Mouse (Mus musculus) natural killer cell, adult 2 months (primary cell): ENCODE measurements at regions not wholly inside any gene's neighbourhood (a gene's known extent, or its start where the extent isn't known, plus 50 kb on each side); places are given as distances from the start of the nearest gene placed in this dataset.

Experiments used
- DNase-seq, 2 experiments: peaks; one replicate each; pipeline ENCODE4 v3.0.0; 2022; ENCODE audit warnings: low spot score in 2 of 2

DNA sequence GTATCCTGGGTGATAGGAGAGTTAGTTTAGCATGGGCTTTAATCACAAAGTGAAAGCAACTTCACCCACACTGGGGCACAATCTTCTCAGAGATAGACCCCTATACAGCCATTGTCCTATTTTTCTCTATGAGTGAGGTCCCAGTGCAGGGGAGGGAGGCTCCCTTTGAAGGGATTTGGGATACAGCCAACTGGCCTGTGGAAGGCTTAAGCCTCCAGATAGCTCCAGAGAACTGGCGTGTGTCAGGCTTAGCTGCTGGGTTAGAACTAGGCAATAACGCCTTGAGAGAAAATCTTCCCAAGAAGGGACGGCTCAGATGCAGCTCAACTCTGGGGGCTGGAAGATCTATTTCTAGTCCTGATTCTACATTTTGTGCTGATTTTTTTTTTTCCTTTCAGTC lies 397.4 kb upstream of the Zdhhc25 start:
- DNase-seq = no peak

DNA sequence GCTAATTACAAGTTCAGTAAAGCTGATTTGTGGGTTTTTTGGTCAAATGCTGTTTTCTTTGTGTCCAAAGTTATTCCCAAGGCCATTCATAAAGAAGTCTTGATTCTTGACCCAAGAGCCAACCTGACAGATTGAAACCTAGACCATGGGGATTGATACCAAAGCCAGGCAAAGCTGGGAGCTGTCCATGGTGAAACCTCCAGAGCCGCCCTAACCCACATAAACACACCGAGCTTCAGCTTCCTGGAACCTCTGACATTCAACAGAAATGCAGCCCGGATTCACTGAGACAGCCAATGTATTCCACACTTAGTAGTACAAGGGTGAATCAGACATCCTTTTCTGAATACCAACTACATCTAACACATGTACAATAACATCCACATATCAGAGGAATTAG lies 386.7 kb upstream of the Zdhhc25 start:
- no peak for DNase-seq

DNA sequence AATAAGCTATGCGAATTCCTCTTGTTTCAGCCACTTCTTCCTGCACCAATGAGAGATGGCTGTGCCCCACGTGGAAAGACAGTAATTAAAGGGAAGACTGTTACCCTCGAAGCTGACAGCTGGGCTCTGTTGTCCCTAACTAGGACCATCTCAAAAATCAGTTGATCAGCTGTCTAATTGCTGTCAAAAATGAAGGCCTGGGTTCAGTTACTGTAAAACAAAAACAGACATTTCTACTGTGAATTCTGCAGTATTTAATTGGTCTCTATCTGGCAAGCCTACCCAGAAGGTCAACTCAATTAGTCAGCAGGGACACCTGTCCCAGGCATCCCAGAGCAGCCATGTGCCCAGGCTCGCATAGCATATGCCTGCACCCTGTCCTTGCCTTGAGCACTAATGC lies 385.8 kb upstream of the Zdhhc25 start:
- DNase-seq = no peak

DNA sequence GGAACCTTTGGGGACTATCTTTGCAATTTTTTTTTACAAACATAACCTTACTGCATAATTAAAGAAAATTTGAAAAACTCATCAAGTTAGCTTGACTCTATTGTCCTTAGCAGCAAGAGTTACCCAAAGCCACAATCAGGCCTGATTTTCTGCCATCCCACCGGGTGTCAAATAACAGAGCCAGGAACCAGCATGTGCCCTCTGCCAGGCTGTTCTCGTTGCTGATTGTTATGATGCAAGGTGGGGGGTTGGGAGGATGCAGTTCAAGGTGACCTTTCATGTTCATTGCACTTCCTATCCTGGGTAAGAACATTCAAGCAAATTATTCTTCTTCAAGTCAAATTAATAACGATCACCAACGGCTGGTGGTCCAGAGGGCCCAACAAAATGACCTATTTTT lies 370.6 kb upstream of the Zdhhc25 start:
- DNase-seq = no peak

DNA sequence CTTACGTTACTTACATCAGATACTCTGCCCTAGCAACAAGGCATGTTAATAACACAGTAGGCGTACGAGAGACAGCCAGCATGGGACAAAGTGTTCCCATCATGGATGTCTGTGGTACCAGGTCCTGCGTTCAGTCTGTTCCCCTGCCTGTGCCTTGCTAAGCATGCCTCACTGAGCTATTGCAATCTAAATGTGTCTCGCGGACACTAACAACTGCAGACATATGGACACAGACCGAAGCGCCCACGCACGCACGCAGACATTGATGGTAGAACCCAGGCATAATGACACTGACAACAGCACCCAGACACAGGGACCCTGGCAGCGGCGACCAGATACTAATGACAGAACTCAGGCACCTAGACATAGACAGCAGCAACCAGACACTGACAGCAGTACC lies 355.5 kb upstream of the Zdhhc25 start:
- DNase-seq = no peak

DNA sequence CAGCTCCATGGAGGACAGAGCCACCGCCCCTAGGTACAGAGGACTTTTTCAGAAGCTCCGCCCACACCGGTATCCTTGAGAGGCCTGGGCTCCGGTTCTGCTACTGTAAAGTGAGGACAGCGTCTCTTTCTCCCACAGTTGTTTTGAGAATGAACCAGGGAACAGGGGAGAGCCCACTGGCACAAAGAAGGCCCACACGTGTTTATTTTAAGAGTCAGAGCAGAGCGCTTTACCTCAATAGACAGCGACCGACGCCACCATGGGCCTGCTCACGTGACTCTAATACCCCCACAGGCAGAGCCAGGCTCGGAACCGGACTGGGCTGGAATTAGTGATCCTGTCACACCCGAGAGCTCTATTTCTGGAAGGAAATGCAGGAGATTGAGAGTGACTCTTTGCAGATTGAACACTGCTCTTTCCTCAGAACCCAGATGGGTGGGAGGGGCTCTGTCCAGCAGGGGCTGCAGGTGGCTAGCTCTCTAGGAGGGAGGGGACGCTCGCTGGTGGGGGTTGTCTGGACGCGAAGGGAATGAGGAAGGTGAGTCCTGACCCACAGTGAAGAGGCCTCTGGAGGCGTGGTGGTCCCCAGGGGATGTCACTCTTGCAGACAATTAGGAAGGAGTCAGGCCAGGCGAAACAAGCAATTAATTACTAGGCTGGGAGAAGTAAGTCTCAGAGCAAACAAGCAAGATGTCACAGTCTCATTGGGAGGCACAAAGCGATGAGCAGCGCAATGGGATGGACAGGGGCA lies 354.4 kb upstream of the Zdhhc25 start:
- no peak for DNase-seq

DNA sequence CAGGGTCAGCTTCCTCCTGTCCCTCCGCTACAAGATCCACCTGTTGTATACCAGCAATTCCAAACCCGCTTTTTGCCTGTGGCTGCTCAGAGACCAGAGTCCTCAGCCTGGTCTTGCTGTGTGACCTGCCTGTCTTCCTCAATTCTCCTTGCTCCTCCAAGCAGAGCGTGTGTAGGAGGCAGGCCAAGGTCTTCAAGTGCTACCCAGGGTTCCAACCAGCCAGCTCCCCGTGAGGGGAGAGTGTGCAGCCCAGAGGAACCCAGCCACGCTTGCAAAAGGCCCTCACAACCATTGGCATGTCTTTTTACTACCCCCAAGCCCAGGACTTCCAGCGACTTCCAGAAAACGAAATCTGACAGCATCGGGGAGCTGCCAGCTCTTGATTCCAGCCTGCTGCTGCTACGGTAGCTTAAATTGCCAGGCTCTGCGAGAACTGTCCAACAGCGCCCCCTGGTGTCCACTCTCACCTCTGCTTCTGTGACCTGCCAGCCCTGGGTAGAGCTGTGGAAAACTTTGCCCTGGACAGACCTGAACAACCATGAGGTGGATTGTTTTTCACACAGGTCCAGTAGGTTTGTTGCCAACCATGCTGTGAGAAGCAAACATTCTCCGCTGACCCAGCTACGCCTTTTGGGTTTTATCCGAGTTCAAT lies 352.0 kb upstream of the Zdhhc25 start:
- no peak for DNase-seq

DNA sequence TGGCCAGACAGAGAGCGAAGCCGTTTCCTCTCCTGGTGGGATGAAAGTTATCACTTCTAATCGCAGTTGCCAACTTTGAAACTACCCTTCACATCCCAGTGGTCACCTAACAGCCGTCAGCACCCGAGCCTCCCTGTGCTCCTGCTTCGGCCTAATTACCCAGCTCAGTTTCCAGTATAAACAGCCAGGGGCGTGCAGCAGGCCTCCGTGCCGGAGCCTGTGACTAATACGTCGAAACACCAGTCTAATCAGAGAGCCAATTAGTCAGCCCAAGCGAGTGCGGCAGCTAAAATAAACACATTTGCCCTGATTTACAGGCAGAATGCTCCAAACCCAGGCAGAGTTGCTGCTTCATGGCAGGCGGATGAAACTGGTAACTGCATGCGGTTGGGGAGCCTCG lies 312.1 kb upstream of the Zdhhc25 start:
- DNase-seq = no peak

DNA sequence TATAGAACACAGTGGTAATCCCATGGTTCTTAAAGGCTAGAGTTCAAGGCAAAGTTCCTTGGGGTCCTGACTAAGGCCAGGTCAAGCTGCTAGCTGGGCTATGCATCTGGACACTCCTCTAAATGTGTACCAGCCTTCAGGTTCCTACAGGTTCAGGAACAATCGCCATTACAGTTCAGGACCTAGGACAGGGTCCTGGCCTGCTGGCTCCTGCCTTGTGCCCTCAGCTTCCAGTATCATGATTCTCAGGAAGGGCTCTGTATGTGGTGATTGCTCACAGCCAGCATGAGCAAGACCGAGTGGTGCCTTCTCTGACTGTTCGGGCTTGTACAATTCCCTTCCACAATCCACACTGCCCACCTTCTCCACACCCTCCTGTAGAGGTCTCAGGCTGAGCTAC lies 311.4 kb upstream of the Zdhhc25 start:
- no peak for DNase-seq

DNA sequence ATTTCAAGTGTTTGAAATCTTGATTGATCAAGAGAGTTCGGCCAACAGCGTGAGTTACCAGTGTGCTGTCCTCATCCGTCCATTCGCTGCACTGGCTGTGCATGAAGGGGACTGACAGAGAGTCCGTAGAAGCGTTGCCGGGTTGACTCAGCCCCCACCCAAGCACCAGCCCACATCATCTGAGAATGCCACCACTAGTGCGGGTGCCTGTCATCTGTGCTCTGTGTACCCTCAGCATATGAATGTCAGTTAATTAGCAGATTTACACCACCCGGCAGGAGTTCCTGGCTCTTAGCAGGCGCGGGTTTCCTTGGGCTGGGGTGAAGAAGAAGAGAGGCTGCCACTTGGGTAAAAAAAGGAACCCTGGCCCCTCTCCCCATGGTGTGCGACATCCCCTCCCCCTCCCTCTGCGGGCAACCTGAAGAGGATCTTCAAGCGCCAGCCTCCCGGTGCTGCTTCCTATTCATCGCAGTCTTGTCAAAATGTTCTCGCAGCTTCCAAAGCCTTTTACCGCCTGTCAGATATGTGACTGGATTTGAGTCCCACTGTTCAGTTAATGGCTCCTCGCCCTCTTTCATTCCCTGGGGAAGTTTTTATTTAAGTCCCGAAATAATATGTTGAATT lies 309.2 kb upstream of the Zdhhc25 start:
- DNase-seq = no peak

DNA sequence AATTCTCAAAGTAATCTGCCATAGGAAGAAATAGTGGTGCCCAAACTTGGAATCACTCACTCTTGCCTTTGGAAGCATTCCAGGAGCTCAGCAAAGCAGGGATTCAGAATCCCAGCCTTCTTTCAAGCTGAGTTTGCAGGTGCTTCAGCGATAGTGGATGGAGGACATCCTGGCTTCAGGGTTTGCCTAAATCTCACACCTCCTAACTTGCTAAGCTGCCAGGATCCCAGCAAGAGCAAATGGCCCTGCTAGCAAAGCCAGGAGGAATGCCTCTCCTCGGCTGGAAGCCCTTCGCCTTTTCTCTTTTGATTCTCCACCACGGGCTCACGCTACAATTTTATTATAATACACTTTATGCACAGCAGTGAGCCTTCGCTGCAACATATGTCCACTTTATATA lies 301.0 kb upstream of the Zdhhc25 start:
- DNase-seq = no peak

DNA sequence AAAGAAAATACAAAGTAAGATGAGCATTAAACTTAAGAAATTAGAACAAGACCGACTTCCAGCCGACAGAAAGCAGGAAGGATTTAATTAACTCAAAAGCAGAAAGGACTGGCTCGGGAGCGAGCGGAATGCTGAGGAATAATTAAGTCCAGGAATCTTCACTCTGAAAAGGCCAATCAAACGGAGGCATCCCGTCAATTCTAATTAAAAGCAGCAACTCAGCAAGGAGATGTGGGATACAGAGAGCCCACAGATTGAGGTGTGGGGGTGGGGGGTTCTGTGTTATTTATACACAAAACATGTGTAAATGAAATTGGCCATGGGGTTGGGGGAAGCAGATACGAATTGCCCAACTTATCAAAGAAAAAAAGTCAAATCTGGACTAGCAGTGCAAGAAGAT lies 288.9 kb upstream of the Zdhhc25 start:
- DNase-seq = no peak

DNA sequence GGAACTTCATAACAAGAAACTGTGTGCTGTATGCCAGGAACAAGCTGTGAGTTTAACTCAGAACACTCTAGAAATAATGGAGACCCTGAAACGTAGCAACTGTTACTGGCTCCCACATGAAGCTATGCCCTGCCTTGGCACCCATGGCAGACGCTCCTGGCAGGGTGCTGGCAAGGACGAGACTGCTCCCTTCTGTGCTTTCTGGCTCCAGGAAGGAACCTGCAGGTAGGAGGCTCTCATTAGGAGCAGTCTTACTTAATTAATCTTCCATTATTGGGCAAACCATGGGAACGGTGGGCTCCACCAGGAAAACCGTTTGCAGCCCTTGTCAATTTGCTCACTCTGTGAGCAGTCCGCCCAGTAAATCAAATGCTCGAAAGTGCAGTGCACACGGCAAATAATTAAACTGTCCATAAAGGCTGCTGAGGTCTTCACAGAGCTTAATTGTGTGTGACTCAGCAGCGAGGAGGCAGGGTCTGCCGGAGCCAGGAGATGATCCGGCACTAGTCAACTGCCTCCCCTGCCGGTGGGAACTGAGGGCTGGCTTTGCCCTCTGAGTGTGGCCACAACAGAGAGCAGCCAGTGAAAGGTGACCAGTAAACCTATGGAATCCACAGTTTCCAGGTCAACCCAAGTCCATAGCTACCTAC lies 285.2 kb upstream of the Zdhhc25 start:
- no peak for DNase-seq

DNA sequence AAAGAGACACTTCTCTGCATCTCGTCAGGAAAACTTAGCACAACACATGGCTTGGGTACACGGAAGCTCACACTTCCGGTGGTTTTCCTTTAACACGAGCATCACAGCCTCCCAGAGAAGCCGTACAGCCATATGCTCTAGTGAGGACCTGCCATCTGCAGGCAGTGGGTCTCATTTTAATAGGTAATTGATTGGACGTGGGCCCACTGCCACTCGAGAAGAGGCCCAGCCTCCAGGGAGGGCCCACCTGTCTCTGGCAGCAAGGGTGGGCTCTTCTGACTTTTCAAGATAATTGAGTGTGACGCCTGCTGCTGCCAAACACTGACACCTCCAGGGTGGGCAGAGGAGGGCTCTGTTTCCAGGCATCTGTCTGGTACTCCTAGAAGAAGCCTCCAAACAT lies 282.1 kb upstream of the Zdhhc25 start:
- no peak for DNase-seq

DNA sequence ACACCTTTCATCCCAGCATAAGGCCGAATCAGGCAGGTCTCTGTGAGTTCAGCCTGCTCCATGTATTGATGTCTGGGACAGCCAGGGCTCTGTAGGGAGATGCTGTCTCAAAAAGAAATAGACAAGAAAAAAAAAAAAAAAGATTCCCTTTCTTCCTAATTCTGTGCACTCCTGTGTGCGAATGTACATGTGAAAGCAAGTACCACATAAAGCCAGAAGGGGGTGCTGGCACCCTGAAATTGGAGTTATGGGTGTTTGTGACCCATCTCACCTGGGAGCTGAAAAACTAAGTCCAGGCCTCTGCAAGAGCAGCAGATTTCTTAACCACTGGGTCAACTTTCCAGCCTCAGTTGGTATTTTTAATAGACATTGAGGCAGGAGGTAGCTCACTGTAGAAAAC lies 280.6 kb upstream of the Zdhhc25 start:
- DNase-seq = no peak

DNA sequence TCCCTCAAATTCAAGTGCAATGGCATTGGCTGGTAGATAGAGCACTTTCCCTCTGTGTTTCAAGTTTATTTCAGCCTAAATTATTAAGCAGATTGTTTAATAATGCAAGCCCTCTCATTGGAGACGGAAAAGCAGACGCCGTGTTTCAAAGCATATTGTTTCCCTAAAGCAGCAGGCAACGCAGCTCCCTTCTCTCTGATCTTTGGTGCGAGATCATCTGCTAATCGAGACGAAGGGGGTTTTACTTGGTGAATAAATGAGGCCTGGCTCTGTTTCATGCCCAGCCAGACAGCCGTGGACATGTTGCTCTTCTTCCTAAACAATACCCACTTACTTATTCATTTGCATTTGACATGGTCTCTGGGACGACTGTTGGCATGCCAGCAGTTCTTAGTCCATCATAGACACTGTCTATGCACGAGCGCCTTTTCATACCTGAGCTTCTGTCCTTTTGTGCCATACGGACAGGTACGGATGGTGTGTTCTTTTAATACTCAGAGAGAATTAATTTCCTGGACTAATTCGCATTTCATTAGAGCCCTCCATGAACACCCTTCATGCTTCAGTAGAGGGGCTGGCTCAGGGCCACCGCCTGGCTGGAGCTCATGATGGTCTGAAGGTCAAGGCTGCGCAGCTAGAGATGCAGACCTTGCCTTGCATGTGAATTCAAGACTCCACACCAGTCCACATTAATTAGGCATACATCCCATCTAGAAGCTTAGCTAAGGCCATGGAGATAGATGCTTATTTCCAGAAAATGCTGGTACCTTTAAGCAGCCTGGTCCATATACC lies 276.3 kb upstream of the Zdhhc25 start:
- no peak for DNase-seq

DNA sequence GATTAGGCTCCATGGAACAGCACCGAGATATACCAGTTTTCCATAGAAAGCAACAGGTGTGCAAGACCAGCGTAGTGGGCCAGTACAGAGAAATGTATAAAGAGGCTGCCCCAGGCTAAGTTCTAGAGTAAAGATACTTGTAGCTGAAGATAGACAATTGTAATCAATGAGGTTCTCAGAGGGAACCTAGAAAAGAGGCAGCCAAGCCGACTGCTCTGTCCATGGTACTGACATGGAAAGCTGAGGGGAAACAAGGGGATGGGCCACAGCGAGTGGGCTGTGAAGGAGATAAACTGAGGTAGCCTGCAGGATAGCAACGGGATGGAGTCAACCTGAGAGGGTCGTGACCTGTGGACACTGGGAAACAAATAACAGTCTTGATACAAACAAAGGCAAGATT lies 275.0 kb upstream of the Zdhhc25 start:
- DNase-seq = no peak

DNA sequence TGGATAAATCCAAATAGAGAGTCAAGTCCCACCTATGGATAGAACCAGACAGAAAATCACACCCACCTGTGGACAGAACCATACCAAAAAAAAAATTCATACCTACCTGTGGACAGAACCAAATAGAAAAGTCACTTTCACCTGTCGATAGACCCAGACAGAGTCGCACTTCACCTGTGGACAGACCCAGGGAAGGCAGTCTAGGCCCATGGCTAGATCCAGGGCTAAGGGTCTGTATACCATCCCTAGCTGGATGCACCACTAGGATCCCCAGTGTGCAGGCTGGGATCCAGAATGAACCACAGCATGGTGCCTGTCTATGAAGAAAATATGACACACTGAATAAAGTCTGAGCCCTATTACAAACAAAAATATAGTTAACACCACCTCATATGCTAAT lies 246.9 kb upstream of the Zdhhc25 start:
- DNase-seq = no peak

DNA sequence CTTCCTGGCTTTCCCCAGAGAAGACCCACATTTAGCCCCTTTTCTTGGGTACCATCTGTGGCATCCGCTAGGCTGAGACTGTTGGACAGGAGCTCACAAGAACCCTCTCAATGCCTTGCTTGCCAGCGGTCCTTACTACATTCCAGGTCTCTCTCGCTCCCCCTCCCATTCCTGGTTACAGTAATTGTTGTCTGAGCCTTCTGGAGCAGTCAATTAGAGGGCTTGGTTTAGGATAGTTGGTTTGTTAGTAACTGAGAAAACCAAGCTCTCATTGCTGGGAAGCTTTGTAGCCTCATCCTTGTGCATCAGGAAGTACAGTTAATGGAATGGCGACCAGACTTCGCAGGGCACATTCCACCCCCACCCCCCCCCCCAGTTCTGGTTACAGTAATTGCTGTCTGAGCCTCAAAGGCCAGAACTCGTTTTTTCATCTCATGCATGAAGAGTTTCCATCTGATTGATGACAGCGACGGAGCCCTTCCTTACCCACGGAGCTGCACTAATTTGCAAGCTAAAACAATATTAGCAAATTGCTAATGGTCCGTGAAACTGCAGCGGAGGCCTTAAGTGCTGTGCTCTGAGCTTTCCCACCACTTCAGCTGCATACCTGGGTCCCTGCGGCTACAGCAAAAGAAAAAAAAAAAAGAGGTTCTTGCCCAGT lies 239.6 kb upstream of the Zdhhc25 start:
- DNase-seq = no peak

DNA sequence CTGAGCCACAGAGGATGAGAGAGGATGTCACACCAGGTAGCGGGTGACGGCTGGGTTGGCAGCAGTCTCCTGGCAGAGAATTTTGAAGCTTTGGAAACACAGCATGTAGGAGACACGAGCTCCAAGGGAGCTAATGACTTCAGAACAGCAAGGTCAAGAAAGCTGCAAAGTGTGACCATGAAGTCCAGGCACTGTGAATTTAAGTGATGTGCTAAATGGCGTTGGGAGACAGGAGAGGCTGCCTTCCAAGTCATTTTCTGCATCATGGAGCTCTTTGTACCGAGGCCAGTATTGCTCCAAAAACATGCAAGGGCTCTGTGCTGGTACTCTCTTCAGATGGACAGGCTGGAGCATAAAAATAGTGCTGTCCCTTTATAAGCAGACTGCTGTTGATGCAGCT lies 238.8 kb upstream of the Zdhhc25 start:
- DNase-seq = no peak

DNA sequence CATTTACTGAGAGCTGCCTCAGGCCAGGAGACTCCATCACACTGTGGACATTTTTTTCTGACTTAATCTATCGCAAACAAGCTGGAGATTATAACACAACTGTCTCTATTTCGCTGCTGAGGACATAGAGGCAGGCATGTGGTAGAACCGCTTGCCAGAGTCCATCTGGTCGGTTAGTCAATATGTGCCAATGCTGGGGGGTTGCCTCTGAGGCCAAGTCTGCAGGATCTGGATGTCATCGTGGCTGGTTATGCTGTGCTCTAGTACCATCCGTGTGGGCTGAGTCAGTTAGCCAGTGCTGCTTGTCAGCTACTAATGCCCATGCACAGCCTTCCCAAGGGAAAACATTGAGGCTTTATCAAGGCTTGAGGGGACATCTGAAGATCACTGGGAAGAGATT lies 237.1 kb upstream of the Zdhhc25 start:
- DNase-seq = no peak

DNA sequence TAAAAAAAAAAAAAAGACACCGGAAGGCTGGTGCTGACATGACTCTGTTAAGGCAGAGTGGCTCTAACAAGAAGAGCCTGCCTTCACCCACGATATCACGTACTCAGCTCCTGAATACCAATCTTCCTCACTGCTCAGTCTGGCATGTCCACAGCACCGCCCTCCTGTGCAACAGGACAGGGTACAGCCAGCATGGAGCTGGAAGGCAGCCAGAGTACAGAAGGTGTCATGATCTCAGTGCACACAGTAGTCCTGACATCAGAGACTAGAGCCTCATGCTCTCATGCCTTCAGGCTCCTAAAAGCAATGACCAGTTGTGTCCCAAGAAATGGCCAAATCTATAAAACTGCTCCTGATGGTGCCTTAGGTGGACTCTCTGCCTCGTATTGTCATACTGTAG lies 229.7 kb upstream of the Zdhhc25 start:
- DNase-seq = no peak
